Mouse (Mus musculus): ENCODE data around the gene Chchd1. TPM values are rescaled to one million over a fixed set of nuclear protein-coding genes. Genes with fewer than 3 reads are reported as not detected.

The Chchd1 gene
- polyA plus RNA-seq, 1 experiment from 2014 or later: 268 TPM

DNA sequence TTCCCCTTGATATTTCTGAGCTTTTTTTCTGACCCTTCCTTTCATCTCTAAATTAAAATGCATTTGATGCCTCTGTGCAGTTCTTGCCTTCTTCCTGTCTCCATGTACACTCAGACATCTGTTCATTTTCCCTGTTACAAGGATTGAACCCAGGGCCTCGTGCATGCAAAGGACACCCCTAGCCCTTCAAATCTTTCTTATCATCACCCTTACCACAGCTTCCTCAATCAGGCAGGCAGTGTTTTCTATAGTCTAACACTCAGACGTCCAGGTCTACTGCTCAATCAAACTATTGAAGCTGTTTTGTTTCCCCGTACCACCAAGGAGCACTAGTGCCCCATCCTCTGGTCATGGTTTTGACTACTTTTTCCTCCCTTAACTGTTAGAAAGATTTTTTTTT lies 51.0 kb downstream of the Chchd1 start:
- 86% methylated on average over 3 of the region's 3 CpGs for WGBS
- no peak overlapping the region for H3K4me3 ChIP-seq (replicated peaks)
- H3K4me2 ChIP-seq: no peak overlapping the region
- no peaks in the 10 kb centered on the region for H3K9me3 ChIP-seq
- no peak overlapping the region for H3K27ac ChIP-seq
- peaks cover 51% of the 10 kb centered on the region for H3K36me3 ChIP-seq (replicated peaks)
- ATAC-seq (ENCODE audit: low FRiP score): no peak
- no peaks in the 10 kb centered on the region for H3K4me1 ChIP-seq
- H3K9ac ChIP-seq: no peak overlapping the region
- no peaks in the 10 kb centered on the region for H3K27me3 ChIP-seq

Small RNA genes within 50 kb of the gene (microRNA-seq; reads per million reads assigned to microRNA genes)
- gene Mir6946: 2.7 reads per million, percentile 4 among the genes with 10 or more reads in this experiment

Other genes with a start within 250 kb of the Chchd1 start
- 10.0 and 13.0 TPM in 2 replicates for gene Anxa7, start 222.9 kb upstream of the Chchd1 start, polyA plus RNA-seq (2016; fragmentation: Nextera tagmentation; extraction: Ambion mirVana)
- 1.3 and 1.4 TPM in 2 replicates for gene Mss51, start 206.1 kb upstream of the Chchd1 start, polyA plus RNA-seq (2016; fragmentation: Nextera tagmentation; extraction: Ambion mirVana)
- 72.0 and 79.5 TPM in 2 replicates for gene Ppp3cb, start 156.4 kb upstream of the Chchd1 start, polyA plus RNA-seq (2016; fragmentation: Nextera tagmentation; extraction: Ambion mirVana)
- gene Usp54, start 61.9 kb upstream of the Chchd1 start, polyA plus RNA-seq (2016; fragmentation: Nextera tagmentation; extraction: Ambion mirVana): 15.8 and 18.9 TPM in 2 replicates
- not detected in 2 replicates for gene Myoz1, start 46.5 kb upstream of the Chchd1 start, polyA plus RNA-seq (2016; fragmentation: Nextera tagmentation; extraction: Ambion mirVana)
- 0.24 and 0.50 TPM in 2 replicates for gene Synpo2l, start 34.7 kb upstream of the Chchd1 start, polyA plus RNA-seq (2016; fragmentation: Nextera tagmentation; extraction: Ambion mirVana)
- gene Sec24c, start 28.7 kb upstream of the Chchd1 start, polyA plus RNA-seq (2016; fragmentation: Nextera tagmentation; extraction: Ambion mirVana): 87.6 and 94.8 TPM in 2 replicates
- 20.5 and 23.3 TPM in 2 replicates for gene Fut11, start 8.0 kb upstream of the Chchd1 start, polyA plus RNA-seq (2016; fragmentation: Nextera tagmentation; extraction: Ambion mirVana)
- gene Zswim8, start 4.5 kb downstream of the Chchd1 start, polyA plus RNA-seq (2016; fragmentation: Nextera tagmentation; extraction: Ambion mirVana): 46.0 and 46.5 TPM in 2 replicates
- gene Ndst2, start 31.6 kb downstream of the Chchd1 start, polyA plus RNA-seq (2016; fragmentation: Nextera tagmentation; extraction: Ambion mirVana): 22.3 and 24.5 TPM in 2 replicates
- 54.1 and 60.4 TPM in 2 replicates for gene Camk2g, start 91.1 kb downstream of the Chchd1 start, polyA plus RNA-seq (2016; fragmentation: Nextera tagmentation; extraction: Ambion mirVana)
- 0.10 and 0.15 TPM in 2 replicates for gene Plau, start 133.7 kb downstream of the Chchd1 start, polyA plus RNA-seq (2016; fragmentation: Nextera tagmentation; extraction: Ambion mirVana)
- 20.0 and 21.4 TPM in 2 replicates for gene Vcl, start 226.4 kb downstream of the Chchd1 start, polyA plus RNA-seq (2016; fragmentation: Nextera tagmentation; extraction: Ambion mirVana)

All from forebrain, embryonic 12.5 days (tissue).